Mouse (Mus musculus): ENCODE results near the gene Heatr3.

Gene Heatr3

DNA sequence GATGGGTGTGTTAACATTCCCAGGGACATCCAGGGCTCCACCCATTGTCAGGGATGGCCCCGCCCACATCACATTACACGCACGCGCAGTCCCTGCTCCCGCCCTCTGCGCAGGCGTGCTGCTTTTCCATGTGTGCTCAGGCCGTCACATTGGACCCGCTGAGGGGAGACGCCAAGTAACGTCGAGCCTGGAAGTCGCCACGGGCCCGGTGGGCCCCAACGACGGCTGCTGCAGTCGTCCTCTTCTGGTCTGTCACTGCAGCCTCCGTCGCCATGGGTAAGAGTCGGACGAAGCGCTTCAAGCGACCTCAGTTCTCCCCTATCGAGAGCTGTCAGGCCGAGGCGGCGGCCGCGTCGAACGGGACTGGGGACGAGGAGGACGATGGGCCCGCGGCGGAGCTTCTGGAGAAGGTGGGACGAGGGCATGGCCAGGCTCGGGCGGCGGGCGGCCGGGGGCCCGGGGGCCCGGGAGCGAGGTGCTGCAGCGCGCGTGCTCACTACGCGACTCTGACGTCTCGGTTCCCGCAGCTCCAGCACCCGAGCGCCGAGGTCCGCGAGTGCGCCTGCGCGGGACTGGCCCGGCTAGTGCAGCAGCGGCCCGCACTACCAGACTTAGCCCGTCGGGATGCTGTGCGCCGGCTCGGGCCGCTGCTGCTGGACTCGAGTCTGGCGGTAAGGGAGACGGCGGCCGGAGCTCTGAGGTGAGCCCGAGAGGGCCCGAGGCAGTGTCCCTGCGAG, at the start of gene Heatr3:
Gene Heatr3, plus strand, starts transcription at position 108 of the 737 bp plus-strand sequence.
- DNase-seq (ENCODE audit: low read depth, low spot score) = peak; percentile 89

GRCm38 (mm10) chr8:88088006-88088405, 49.6 kb upstream of the Heatr3 start:
- DNase-seq (ENCODE audit: low read depth, low spot score) = no peak

DNA sequence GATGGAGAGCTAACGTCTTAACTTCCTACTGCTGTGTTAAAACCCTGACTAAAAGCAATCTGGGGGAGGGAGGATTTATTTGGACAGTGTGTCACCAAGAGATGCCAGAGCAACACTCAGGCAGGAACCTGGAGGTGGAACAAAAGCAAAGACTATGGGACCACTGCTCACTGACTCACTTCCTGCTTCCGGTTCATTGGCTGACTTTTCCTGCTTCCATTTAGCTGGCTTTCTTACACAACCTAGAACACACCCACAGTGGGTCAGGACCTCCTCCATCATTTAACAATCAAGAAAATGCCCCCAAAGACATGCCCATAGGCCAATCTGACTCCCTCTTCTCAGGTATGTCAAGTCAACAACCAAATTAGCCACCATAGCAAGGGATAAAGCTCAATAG, 46.0 kb upstream of the Heatr3 start:
- no peak for DNase-seq (ENCODE audit: low read depth, low spot score)

DNA sequence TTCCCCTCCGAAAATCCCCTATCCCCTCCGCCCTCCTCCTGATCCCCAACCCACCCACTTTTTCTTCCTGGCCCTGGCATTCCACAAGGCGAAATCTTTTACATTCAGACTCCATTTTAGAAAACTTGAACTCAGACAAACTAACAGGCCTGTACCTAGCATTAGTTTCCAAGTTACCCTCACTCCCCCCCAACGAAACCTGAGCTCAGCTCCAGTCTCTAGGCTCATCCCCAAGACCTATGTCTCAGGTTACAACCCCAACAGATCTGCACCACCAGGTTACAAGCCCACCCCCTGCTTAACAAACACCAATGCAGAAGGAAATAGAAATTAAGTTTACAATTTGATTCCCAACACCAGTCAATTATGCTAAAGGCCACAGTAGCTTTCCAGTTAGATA, 44.3 kb upstream of the Heatr3 start:
- no peak for DNase-seq (ENCODE audit: low read depth, low spot score)

DNA sequence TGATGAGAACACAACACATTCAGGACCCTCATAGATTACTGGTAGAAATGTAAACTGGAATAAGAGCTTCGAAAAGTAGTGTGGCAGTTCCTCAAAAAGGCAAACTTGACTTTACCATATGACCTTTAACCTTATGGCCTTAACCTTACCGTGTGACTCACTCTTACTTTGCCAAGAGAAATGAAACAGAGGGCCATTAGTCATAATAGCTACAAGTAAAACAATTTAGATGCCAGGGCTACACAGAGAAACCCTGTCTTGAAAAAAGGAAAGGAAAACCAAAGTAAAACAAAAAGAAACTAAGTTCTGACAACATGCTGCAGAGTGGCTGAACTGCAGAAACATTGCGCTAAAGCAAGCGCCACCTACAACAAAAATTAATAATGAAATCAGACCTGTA, 38.8 kb upstream of the Heatr3 start:
- no peak for DNase-seq (ENCODE audit: low read depth, low spot score)

- DNase-seq (ENCODE audit: low read depth, low spot score) = peak; percentile 38
Observed at GRCm38 (mm10) chr8:88099526-88099925, 38.1 kb upstream of the Heatr3 start.

GRCm38 (mm10) chr8:88109241-88109640, 28.4 kb upstream of the Heatr3 start:
- DNase-seq (ENCODE audit: low read depth, low spot score) = no peak

DNA sequence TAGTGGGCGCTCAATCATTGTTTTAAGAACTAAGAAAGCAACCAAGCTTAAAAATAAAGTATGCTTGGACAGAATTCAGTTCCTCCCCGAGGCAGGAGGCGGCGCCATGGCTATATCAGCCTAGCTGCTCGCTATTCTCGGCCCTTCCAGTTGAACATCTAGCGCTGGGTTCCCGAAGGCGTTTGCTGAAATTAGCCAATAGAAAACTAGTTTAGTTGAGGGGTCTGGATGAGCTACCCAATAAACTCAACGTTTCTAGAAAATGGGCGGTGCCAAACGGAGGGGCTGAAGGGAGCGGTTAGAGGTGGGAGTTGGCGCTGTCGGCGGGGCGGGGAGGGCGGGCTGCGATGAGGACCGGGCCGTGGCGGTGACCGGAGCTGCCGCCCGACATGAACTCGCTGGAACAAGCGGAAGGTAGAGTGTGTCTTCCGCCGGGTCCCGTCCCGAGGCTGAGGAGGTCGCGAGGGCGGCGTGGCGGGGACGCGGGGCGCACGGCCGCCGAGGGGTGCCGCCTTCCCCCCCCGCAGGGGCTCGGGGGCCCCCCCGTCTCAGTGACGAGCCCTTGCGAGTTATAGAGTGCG, 19.1 kb upstream of the Heatr3 start, which contains the start of gene Cnep1r1:
Gene Cnep1r1, plus strand, starts transcription at position 314 of the 581 bp plus-strand sequence.
- peak; percentile 98 for DNase-seq (ENCODE audit: low read depth, low spot score)

DNA sequence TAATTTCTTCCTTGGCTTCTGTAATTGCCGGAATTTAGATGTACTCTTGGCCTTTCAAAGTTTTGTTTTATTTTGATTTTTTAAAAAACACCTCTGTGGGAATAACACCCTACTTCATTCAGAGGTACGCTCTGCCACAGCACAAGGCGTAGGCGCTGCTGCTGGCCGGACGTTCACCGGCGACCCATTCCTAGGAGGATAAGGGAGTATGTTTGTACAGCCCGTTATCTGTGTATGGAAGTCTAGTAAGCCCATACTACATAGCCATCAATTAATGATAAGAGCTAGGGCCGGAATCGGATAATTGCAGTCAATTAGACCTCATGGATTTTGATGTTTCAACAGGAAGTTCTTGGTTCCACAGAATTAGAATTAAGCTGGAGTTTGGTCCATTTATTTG, 18.6 kb upstream of the Heatr3 start:
- peak; percentile 45 for DNase-seq (ENCODE audit: low read depth, low spot score)

- peak; percentile 15 for DNase-seq (ENCODE audit: low read depth, low spot score)
Observed at GRCm38 (mm10) chr8:88124850-88125249, 12.8 kb upstream of the Heatr3 start.

GRCm38 (mm10) chr8:88129397-88129796, 8.3 kb upstream of the Heatr3 start:
- DNase-seq (ENCODE audit: low read depth, low spot score) = no peak

- no peak for DNase-seq (ENCODE audit: low read depth, low spot score)
Observed at GRCm38 (mm10) chr8:88130754-88131317, 6.8 kb upstream of the Heatr3 start.

DNA sequence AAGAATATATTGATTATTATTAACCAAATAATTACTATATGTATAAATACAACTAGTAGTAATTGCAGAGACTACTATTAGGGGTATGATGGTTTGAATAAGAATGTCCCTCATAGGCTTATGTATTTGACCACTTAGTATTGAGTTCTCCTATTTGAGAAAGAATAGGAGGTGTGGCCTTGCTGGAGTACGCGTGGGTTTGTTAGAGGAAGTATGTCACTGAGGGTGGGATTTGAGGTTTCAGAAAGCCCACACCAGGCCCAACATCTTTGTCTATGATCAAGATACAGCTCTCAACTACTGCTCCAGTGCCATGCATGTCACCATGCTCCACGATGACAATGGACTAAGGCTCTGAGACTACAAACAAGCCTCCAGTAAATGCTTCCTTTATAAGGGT, 1.6 kb downstream of the Heatr3 start:
- no peak for DNase-seq (ENCODE audit: low read depth, low spot score)

DNA sequence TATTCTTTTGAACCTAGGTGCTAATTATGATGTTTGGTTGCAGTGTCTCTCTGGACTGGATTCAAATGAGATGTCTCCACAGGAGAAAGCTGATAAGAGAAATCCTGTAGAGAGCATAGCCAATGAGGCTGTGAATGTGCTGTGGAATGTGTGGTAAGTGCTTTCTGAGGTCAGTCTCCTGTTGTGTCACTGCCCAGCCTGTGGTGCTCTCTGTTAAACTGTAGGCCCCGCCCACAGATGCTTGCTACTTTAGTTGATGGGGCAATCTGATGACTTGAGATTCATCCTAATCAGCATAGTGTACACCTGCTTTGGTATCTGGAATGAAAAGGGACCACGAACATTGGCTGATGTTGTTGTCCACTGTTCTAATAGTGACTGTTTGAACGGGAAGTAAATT, 4.0 kb downstream of the Heatr3 start:
- DNase-seq (ENCODE audit: low read depth, low spot score) = no peak

GRCm38 (mm10) chr8:88144041-88144440, 6.4 kb downstream of the Heatr3 start:
- DNase-seq (ENCODE audit: low read depth, low spot score) = no peak

GRCm38 (mm10) chr8:88150910-88151371, 13.3 kb downstream of the Heatr3 start:
- DNase-seq (ENCODE audit: low read depth, low spot score) = no peak

GRCm38 (mm10) chr8:88160237-88160995, 22.8 kb downstream of the Heatr3 start:
- DNase-seq (ENCODE audit: low read depth, low spot score) = no peak

DNA sequence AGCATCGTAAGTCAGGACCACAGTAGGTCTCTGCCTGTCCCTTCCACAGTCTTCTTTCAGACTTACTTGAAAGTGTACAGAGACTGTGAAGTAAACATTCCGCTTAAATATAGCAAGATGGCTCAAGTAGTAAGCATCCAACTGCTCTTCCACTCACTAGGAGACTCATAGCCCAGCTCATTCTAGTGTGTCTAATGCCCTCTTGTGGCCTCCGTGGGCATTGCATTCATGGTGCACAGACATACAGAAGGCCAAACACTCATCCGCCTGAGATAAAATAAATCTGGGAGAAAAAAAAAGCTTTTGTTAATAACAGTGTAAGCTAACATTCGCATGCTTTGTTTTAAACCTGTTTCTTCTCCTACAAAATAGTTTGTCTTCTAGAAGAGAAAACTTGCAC, 23.8 kb downstream of the Heatr3 start:
- peak; percentile 69 for DNase-seq (ENCODE audit: low read depth, low spot score)

- no peak for DNase-seq (ENCODE audit: low read depth, low spot score)
Observed at GRCm38 (mm10) chr8:88175264-88175663, 37.6 kb downstream of the Heatr3 start.

DNA sequence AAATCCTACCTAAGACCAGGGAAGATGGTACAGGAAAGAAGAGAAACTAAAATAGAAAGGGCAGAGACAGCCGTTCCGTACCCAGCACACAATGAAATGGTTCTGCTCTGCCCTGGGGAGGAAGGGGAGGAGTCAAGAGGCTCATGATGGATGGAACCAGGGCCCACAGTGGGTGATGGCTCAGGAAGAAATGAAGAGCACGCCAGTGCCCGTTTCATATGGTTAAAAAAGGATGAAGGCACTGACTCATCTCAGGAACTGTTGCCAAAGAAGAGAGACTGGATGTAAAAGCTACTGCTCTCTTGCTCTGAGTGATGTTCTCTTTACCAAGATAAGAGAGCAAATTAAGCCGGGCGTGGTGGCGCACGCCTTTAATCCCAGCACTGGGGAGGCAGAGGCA, 39.6 kb downstream of the Heatr3 start:
- DNase-seq (ENCODE audit: low read depth, low spot score) = no peak

DNA sequence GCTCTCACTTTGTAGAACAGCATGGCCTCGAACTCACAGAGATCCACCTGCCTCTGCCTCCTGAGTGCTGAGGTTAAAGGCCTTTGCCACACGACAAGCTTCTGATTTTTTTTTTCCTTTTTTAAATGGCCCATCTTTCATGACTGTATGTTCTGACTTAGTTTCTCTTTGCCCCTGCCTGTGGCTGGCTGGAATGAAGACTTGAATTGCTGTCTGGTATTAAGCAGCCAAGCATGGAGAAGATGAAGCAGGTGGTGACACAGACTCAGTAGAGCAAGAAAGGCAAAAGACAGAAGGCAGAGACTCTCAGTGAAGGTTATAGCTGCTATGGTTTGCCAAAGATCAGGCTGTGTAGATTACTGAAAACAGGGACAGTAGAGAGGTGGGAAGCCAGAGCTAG, 45.5 kb downstream of the Heatr3 start:
- no peak for DNase-seq (ENCODE audit: low read depth, low spot score)

DNA sequence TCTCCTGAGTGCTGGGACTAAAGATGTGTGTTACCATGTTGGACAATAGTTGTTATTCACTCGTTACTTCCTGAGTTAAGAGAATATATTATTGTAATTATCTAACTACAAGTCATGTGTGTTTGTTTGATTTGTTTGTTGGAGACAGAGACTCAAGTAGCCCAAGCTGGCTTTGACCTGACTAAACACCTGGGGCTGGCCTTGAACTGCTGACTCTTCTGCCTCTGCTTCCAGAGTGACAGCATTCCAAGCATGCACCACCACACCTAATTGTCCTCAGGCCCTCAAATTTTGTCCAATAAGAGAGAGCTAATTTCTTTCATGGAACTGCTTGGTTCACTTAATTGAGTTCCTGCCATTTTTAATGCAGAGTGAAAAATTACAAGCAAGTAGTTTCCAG, 47.3 kb downstream of the Heatr3 start:
- no peak for DNase-seq (ENCODE audit: low read depth, low spot score)

Data from c-Kit-negative CD71-positive TER-119-positive erythroid progenitor cells, embryonic 14.5 days (primary cell).